Comparison of ENCODE assay signal across 24 mouse cellular contexts in the genomic region with DNA sequence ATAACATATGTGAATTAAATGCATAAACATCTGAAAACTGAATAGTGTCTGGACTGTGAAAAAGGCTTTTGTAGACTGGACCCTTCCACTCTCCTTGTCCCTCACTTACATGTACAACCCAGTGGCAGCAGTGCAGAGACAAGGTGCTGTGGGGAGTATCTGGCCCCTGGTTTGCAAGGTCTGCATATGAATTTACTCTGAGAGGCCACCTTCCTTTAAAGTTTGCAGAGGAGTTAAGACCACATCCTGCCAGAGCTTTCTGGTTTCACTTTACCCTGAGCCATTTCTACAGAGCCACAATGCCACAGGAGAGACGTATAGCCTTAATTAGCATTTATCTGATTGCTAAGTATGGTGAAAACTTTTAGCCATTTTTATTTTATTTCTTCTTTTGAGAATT. TPM values are rescaled to one million over a fixed set of nuclear protein-coding genes. Genes with fewer than 3 reads are reported as not detected.
DNase-seq lines count a peak whose midpoint lies in the region; ATAC-seq lines count a peak whose summit lies in the region.
"Had no signal": no experiment of that assay in that cellular context is flagged by ENCODE, and none has a peak within 500 bp of the region (broad histone marks: within the 10 kb centered on the region; RNA-seq: fewer than 3 reads in every experiment).

No protein-coding gene starts in this region.

- no peak overlapping the region for H3K27ac ChIP-seq in heart, embryonic 16.5 days (ENCODE audit: low read length)
- no peak overlapping the region for H3K27ac ChIP-seq in heart, embryonic 11.5 days (ENCODE audit: low read depth, low read length)
- no peak overlapping the region for H3K27ac ChIP-seq in hindbrain, embryonic 14.5 days
- H3K27ac ChIP-seq: embryonic facial prominence, embryonic 15.5 days; heart, adult 2 months; limb, embryonic 15.5 days; neural tube, embryonic 15.5 days; stomach, embryonic 15.5 days had no signal

- H3K27me3 ChIP-seq in heart, embryonic 16.5 days (ENCODE audit: control insufficient read depth, insufficient read depth, low read length), result no peaks in the 10 kb centered on the region
- H3K27me3 ChIP-seq in heart, embryonic 11.5 days (ENCODE audit: control insufficient read depth, insufficient read depth, low read length), result no peaks in the 10 kb centered on the region
- no peaks in the 10 kb centered on the region for H3K27me3 ChIP-seq in hindbrain, embryonic 14.5 days (ENCODE audit: control insufficient read depth, insufficient read depth, low read length)
- H3K27me3 ChIP-seq: embryonic facial prominence, embryonic 15.5 days; limb, embryonic 15.5 days; neural tube, embryonic 15.5 days; stomach, embryonic 15.5 days had no signal

- peak; percentile 58 for ATAC-seq in heart, embryonic 16.5 days (replicated peaks; ENCODE audit: extremely low read depth, insufficient read depth, low FRiP score)
- no peak for ATAC-seq in heart, embryonic 11.5 days (replicated peaks; ENCODE audit: insufficient number of reproducible peaks, low FRiP score, low TSS enrichment)
- peak; percentile 90 for ATAC-seq in common myeloid progenitor, adult 5-6 weeks (replicated peaks; ENCODE audit: low read depth, poor library complexity, severe bottlenecking)
- ATAC-seq in hindbrain, embryonic 14.5 days (ENCODE audit: low FRiP score), result no peak
- ATAC-seq: hindbrain, embryonic 16.5 days had no signal

- WGBS in heart, embryonic 16.5 days, result 59% methylated on average over 1 of the region's 1 CpGs
- WGBS in heart, embryonic 11.5 days (ENCODE audit: insufficient replicate concordance), result 79% methylated on average over 1 of the region's 1 CpGs
- WGBS in hindbrain, embryonic 14.5 days, result 81% methylated on average over 1 of the region's 1 CpGs

- no peak overlapping the region for H3K4me3 ChIP-seq in heart, embryonic 16.5 days (ENCODE audit: low read length)
- H3K4me3 ChIP-seq in heart, embryonic 11.5 days (ENCODE audit: low read depth, low read length), result no peak overlapping the region
- no peak overlapping the region for H3K4me3 ChIP-seq in hindbrain, embryonic 14.5 days (replicated peaks; ENCODE audit: low read length)
- H3K4me3 ChIP-seq: embryonic facial prominence, embryonic 15.5 days; heart, adult 2 months; limb, embryonic 15.5 days; neural tube, embryonic 15.5 days; stomach, embryonic 15.5 days had no signal

- H3K9me3 ChIP-seq in heart, embryonic 16.5 days (replicated peaks; ENCODE audit: control insufficient read depth, low read length), result no peaks in the 10 kb centered on the region
- H3K9me3 ChIP-seq in heart, embryonic 11.5 days (replicated peaks; ENCODE audit: control insufficient read depth, low read length), result no peaks in the 10 kb centered on the region
- H3K9me3 ChIP-seq in hindbrain, embryonic 14.5 days (ENCODE audit: control insufficient read depth, low read length), result no peaks in the 10 kb centered on the region
- H3K9me3 ChIP-seq: embryonic facial prominence, embryonic 15.5 days; G1E; limb, embryonic 15.5 days; neural tube, embryonic 15.5 days; stomach, embryonic 15.5 days had no signal

- no peaks in the 10 kb centered on the region for H3K4me1 ChIP-seq in heart, embryonic 16.5 days (ENCODE audit: control insufficient read depth, insufficient read depth, low read length)
- H3K4me1 ChIP-seq in heart, embryonic 11.5 days (ENCODE audit: control insufficient read depth, insufficient read depth, low read length), result no peaks in the 10 kb centered on the region
- H3K4me1 ChIP-seq in hindbrain, embryonic 14.5 days (replicated peaks; ENCODE audit: control insufficient read depth, insufficient read depth, low read length), result no peaks in the 10 kb centered on the region
- H3K4me1 ChIP-seq: embryonic facial prominence, embryonic 15.5 days; limb, embryonic 15.5 days; neural tube, embryonic 15.5 days; stomach, embryonic 15.5 days had no signal

- H3K36me3 ChIP-seq in heart, embryonic 16.5 days (ENCODE audit: control insufficient read depth, insufficient read depth), result no peaks in the 10 kb centered on the region
- no peaks in the 10 kb centered on the region for H3K36me3 ChIP-seq in heart, embryonic 11.5 days (ENCODE audit: control insufficient read depth, insufficient read depth, low read length)
- H3K36me3 ChIP-seq in hindbrain, embryonic 14.5 days (replicated peaks; ENCODE audit: control insufficient read depth, insufficient read depth), result no peaks in the 10 kb centered on the region
- H3K36me3 ChIP-seq: embryonic facial prominence, embryonic 15.5 days; G1E; limb, embryonic 15.5 days; neural tube, embryonic 15.5 days; stomach, embryonic 15.5 days had no signal

- no peak overlapping the region for H3K4me2 ChIP-seq in heart, embryonic 16.5 days (ENCODE audit: low read depth, low read length)
- H3K4me2 ChIP-seq in heart, embryonic 11.5 days, result no peak overlapping the region
- no peak overlapping the region for H3K4me2 ChIP-seq in hindbrain, embryonic 14.5 days (replicated peaks)
- H3K4me2 ChIP-seq: embryonic facial prominence, embryonic 15.5 days; limb, embryonic 15.5 days; neural tube, embryonic 15.5 days; stomach, embryonic 15.5 days had no signal

- H3K9ac ChIP-seq in heart, embryonic 16.5 days (ENCODE audit: low read length), result no peak overlapping the region
- H3K9ac ChIP-seq in heart, embryonic 11.5 days (ENCODE audit: low read depth, low read length), result no peak overlapping the region
- no peak overlapping the region for H3K9ac ChIP-seq in hindbrain, embryonic 14.5 days
- H3K9ac ChIP-seq: embryonic facial prominence, embryonic 15.5 days; limb, embryonic 15.5 days; neural tube, embryonic 15.5 days; stomach, embryonic 15.5 days had no signal

- peak; percentile 82 for DNase-seq in naive thymus-derived CD4-positive, alpha-beta T cell, adult 2 months (ENCODE audit: low read depth)
- peak; percentile 36 for DNase-seq in thymus, postnatal 25 days
- DNase-seq in kidney, postnatal 36 days, result no peak
- DNase-seq in hindbrain, embryonic 14.5 days (ENCODE audit: low spot score), result no peak
- DNase-seq in left cerebral cortex, adult 8-10 months (ENCODE audit: low spot score in 2 of 2), result no peak
- DNase-seq: adrenal gland, adult 8-10 months; cerebellum, adult 11 months; gastrocnemius, postnatal 10 days; heart, adult 2 months; kidney, adult 9 months; kidney, postnatal 4 days; lung, postnatal 10 days; retina, postnatal 1 day; right cerebral cortex, postnatal 4 days had no signal

RNA-seq across cellular contexts. Expression of a gene that starts 31.3 kb away (rescaled TPM):
- 11.5 and 12.9 TPM in 2 replicates for polyA plus RNA-seq in heart, embryonic 16.5 days (2015; fragmentation: Nextera tagmentation; extraction: Ambion mirVana)
- polyA plus RNA-seq in heart, embryonic 11.5 days (2014; fragmentation: Nextera tagmentation; extraction: Ambion mirVana), result 2.4 and 3.9 TPM in 2 replicates
- not detected in 2 replicates for total RNA-seq in common myeloid progenitor, adult 5-6 weeks (2017)
- polyA plus RNA-seq in hindbrain, embryonic 14.5 days (2014; fragmentation: Nextera tagmentation; extraction: Ambion mirVana), result 2,236 and 2,340 TPM in 2 replicates
- 10 to 100 TPM; 42.1 to 58.5 (median 47.4) TPM for total RNA-seq in left cerebral cortex, adult 8-10 months (2022)
- total RNA-seq: megakaryocyte-erythroid progenitor cell, adult 5-6 weeks had no signal
- polyA plus RNA-seq: G1E had no signal

RNA-seq across cellular contexts. Expression of a gene that starts 40.8 kb away (rescaled TPM):
- polyA plus RNA-seq in heart, embryonic 16.5 days (2015; fragmentation: Nextera tagmentation; extraction: Ambion mirVana), result 40.5 and 41.2 TPM in 2 replicates
- 18.5 and 19.4 TPM in 2 replicates for polyA plus RNA-seq in heart, embryonic 11.5 days (2014; fragmentation: Nextera tagmentation; extraction: Ambion mirVana)
- 17.9 and 23.8 TPM in 2 replicates for total RNA-seq in common myeloid progenitor, adult 5-6 weeks (2017)
- 35.3 and 35.9 TPM in 2 replicates for polyA plus RNA-seq in hindbrain, embryonic 14.5 days (2014; fragmentation: Nextera tagmentation; extraction: Ambion mirVana)
- total RNA-seq in left cerebral cortex, adult 8-10 months (2022), result 10 to 100 TPM; 21.6 to 28.5 (median 25.5) TPM
- total RNA-seq: G1E had no signal
- polyA plus RNA-seq: G1E had no signal

Comparison
In these comparisons a context has a peak if more than half of its experiments do, and no peak if none do; other contexts are left out.
1. ATAC-seq: peak in heart, embryonic 16.5 days (single experiment) and common myeloid progenitor, adult 5-6 weeks (single experiment); none in heart, embryonic 11.5 days (single experiment) and hindbrain, embryonic 14.5 days (single experiment).
2. DNase-seq: peak in naive thymus-derived CD4-positive, alpha-beta T cell, adult 2 months (single experiment) and thymus, postnatal 25 days (single experiment); none in kidney, postnatal 36 days (0 of 2), hindbrain, embryonic 14.5 days (single experiment) and left cerebral cortex, adult 8-10 months (0 of 2).
3. RNA of a gene that starts 31.3 kb away (polyA plus RNA-seq): 2,236 to 2,340 TPM in hindbrain, embryonic 14.5 days; 11.5 to 12.9 TPM in heart, embryonic 16.5 days and 2.4 to 3.9 TPM in heart, embryonic 11.5 days; every median in the first group is over 100 times any median in the second.